Mouse (Mus musculus) olfactory bulb, adult 2 months (tissue): Measurements from ENCODE around the gene Mapk12.

Experiments
- CTCF ChIP-seq: fragments of 200-500 bp; IDR thresholded peaks from 2 replicates; pipeline ENCODE4 v1.5.1; 2012; ENCODE audit warnings: low read depth, mild to moderate bottlenecking, low read length, moderate library complexity; ENCODE audit not compliant: insufficient read depth
- POLR2A ChIP-seq: fragments of 200-500 bp; IDR thresholded peaks from 2 replicates; pipeline ENCODE4 v1.6.1; 2012; ENCODE audit warnings: mild to moderate bottlenecking, low read depth, low read length, moderate library complexity; ENCODE audit not compliant: insufficient read depth

DNA sequence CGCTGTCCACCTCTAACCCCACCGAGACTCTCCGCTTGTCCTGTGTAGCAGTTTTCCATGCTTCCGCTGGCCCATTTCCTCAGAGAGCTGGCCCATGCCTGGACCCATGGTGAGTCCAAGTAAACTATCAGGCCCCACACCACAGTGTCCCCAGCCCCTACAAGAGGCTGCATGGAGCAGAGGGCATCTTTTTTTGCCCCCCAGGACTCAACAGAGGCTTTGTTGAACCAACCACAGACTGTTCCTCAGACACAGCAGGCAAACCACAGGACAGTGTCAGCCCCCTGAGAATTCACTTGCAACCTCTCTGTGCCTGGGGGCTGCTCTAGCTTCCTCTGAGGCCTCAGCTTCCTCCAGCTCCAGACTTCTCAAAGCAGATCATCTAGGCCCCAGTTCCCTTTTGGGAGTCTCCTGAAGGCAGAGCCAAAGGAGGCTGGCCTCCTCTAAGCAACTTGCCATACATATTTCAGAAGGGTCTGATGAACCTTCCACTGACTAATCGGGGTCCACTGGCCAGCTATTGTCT, 31.1 kb upstream of the Mapk12 start:
- TF ChIP-seq CTCF (no peak; the same call in 1 of the 2 replicates), POLR2A (no peak)
